8 mouse cellular contexts compared by ENCODE assay signal in the genomic region with DNA sequence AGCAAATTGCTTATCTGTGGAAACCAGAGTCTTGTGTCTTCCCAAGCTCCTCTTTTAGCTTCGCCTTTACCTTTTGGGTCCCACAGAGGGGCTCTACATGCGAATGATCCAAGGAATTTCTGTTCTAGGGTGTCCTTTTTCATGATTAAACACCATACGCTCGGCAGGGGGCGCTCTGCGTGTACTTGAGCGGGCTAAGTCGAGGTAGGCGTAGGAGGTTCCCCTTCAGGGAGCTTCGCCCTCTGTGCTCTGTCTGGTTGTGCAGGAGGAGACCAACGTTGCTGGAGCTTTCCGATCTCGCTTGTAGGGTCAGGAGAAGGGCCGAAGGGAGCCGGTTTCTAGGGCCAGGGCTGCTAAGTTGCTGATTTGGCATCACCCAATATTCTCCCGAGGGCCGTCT.
A peak's percentile ranks its signal among the peaks of the same experiment; 100 is the strongest.
DNase-seq lines count a peak whose midpoint lies in the region; ATAC-seq and TF ChIP-seq lines count a peak whose summit lies in the region.

No protein-coding gene starts in this region.

- no peaks in the 10 kb centered on the region; the same call in 1 of the 2 replicates for H3K27me3 ChIP-seq in G1E (ENCODE audit: insufficient read depth, low read length)
- H3K27me3 ChIP-seq in heart, postnatal 0 days (ENCODE audit: control insufficient read depth, insufficient read depth, low read length): peaks cover 30% of the 10 kb centered on the region

- H3K4me3 ChIP-seq in G1E (ENCODE audit: low read depth, low read length): no peak overlapping the region
- H3K4me3 ChIP-seq in embryonic fibroblast, embryonic 13.5 days (ENCODE audit: insufficient read depth, low read length): no peak overlapping the region
- H3K4me3 ChIP-seq in heart, postnatal 0 days (ENCODE audit: low read depth, low read length): no peak overlapping the region
- no peak overlapping the region for H3K4me3 ChIP-seq in lung, adult 2 months (replicated peaks; ENCODE audit: extremely low read depth, low read depth, low read length)

- 12% methylated on average over 17 of the region's 17 CpGs for WGBS in heart, postnatal 0 days
- WGBS in lung, adult 2 months: 8% methylated on average over 17 of the region's 17 CpGs

- no peak for ATAC-seq in G1E (ENCODE audit: extremely low read depth, insufficient number of reproducible peaks, low FRiP score, poor library complexity, severe bottlenecking)
- peak; percentile 44; the same call in 1 of the 2 replicates for ATAC-seq in heart, postnatal 0 days (ENCODE audit: insufficient read depth, low read depth)
- no peak for ATAC-seq in megakaryocyte-erythroid progenitor cell, adult 5-6 weeks (replicated peaks; ENCODE audit: low FRiP score, low TSS enrichment, poor library complexity, severe bottlenecking)

- peak; percentile 9 for DNase-seq in G1E (ENCODE audit: low spot score)
- peak; percentile 93 for DNase-seq in brain, embryonic 14.5 days (ENCODE audit: low read depth)
- DNase-seq in heart, postnatal 0 days (ENCODE audit: low spot score): peak; percentile 72
- peak; percentile 55 to 88 for DNase-seq in kidney, postnatal 36 days
- DNase-seq in lung, adult 2 months: peak; percentile 60
- DNase-seq in right cerebral cortex, postnatal 25 days: peak; percentile 57

- H3K36me3 ChIP-seq in G1E (replicated peaks): no peaks in the 10 kb centered on the region
- no peaks in the 10 kb centered on the region for H3K36me3 ChIP-seq in heart, postnatal 0 days (replicated peaks; ENCODE audit: control insufficient read depth, insufficient read depth, low read length)

- no peak overlapping the region for H3K9ac ChIP-seq in heart, postnatal 0 days (replicated peaks; ENCODE audit: low read depth, low read length)

- no peak overlapping the region for H3K27ac ChIP-seq in embryonic fibroblast, embryonic 13.5 days (ENCODE audit: insufficient read depth, low read length)
- H3K27ac ChIP-seq in heart, postnatal 0 days (ENCODE audit: low read depth): no peak overlapping the region

- H3K9me3 ChIP-seq in G1E (replicated peaks): no peaks in the 10 kb centered on the region
- no peaks in the 10 kb centered on the region for H3K9me3 ChIP-seq in heart, postnatal 0 days (replicated peaks; ENCODE audit: control insufficient read depth, low read length)

- TF ChIP-seq EP300 in heart, postnatal 0 days (IDR thresholded peaks at IDR 0.05; ENCODE audit: low read depth): no peak

- TF ChIP-seq CTCF in G1E (IDR thresholded peaks at IDR 0.05; ENCODE audit: low read depth, low read length): no peak
- peak; percentile 77 for TF ChIP-seq CTCF in brain, embryonic 14.5 days (IDR thresholded peaks at IDR 0.05; ENCODE audit: borderline replicate concordance, extremely low read depth, insufficient read depth, insufficient read length)
- TF ChIP-seq CTCF in embryonic fibroblast, embryonic 13.5 days (IDR thresholded peaks at IDR 0.05; ENCODE audit: borderline replicate concordance, insufficient read depth, low read length): peak; percentile 57; the same call in 1 of the 2 replicates
- TF ChIP-seq CTCF in heart, postnatal 0 days (IDR thresholded peaks at IDR 0.05; ENCODE audit: low read depth): peak; percentile 84
- TF ChIP-seq CTCF in lung, adult 2 months (IDR thresholded peaks at IDR 0.05; ENCODE audit: insufficient read depth, low read length): peak; percentile 66

- no peaks in the 10 kb centered on the region for H3K4me1 ChIP-seq in G1E (ENCODE audit: insufficient read depth, low read depth, low read length)
- no peaks in the 10 kb centered on the region for H3K4me1 ChIP-seq in embryonic fibroblast, embryonic 13.5 days (ENCODE audit: control insufficient read depth, insufficient read depth, low read length)
- H3K4me1 ChIP-seq in heart, postnatal 0 days (ENCODE audit: control insufficient read depth, insufficient read depth): no peaks in the 10 kb centered on the region
- H3K4me1 ChIP-seq in lung, adult 2 months (ENCODE audit: control insufficient read depth, insufficient read depth, low read length): no peaks in the 10 kb centered on the region

- no peak overlapping the region for H3K4me2 ChIP-seq in heart, postnatal 0 days (ENCODE audit: low read depth, low read length)

- no peak for TF ChIP-seq POLR2A in brain, embryonic 14.5 days (IDR thresholded peaks at IDR 0.05; ENCODE audit: borderline replicate concordance, extremely low read depth, insufficient read depth, insufficient read length, poor library complexity, severe bottlenecking)
- no peak for TF ChIP-seq POLR2A in embryonic fibroblast, embryonic 13.5 days (IDR thresholded peaks at IDR 0.05; ENCODE audit: low read depth, low read length)
- TF ChIP-seq POLR2A in lung, adult 2 months (IDR thresholded peaks at IDR 0.05; ENCODE audit: borderline replicate concordance, extremely low read depth, low read depth, low read length): no peak

Comparison
In these comparisons a context has a peak if more than half of its experiments do, and no peak if none do; other contexts are left out.
1. DNase-seq: peak in every context shown above with its lines; median percentile 93 in brain, embryonic 14.5 days; 72 in heart, postnatal 0 days; 72 in kidney, postnatal 36 days; 60 in lung, adult 2 months; 57 in right cerebral cortex, postnatal 25 days; 9 in G1E.